Mouse (Mus musculus) frontal cortex, postnatal 10 days (tissue): Measurements from ENCODE around the gene Exosc5.
A peak's percentile ranks its signal among the peaks of the same experiment; 100 is the strongest.

Experiments
- DNase-seq, 2 experiments: peaks; one replicate each; pipeline ENCODE4 v3.0.0; 2022; ENCODE audit warnings: low spot score in 2 of 2, mixed read lengths in 1 of 2

Exosc5 gene

DNA sequence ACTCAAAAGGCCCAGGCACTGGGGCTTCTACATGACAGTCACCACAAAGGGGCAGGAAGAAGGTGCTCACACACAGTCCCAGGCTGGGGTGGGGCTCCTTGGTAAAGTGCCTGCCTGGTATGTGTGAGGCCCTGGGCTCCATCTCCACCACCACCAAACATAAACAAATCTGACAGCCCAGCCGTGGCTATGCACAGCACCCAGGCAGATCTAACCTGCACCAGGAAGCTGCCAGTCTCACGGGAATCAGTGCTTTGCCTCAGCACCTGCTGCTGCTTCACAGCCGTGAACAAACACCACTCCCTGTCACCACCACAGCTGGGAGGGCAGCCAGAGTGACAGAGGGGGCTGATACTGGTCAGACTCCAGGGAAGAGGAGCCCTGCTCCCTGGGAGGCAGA, 22.6 kb upstream of the Exosc5 start:
- DNase-seq, result no peak

DNA sequence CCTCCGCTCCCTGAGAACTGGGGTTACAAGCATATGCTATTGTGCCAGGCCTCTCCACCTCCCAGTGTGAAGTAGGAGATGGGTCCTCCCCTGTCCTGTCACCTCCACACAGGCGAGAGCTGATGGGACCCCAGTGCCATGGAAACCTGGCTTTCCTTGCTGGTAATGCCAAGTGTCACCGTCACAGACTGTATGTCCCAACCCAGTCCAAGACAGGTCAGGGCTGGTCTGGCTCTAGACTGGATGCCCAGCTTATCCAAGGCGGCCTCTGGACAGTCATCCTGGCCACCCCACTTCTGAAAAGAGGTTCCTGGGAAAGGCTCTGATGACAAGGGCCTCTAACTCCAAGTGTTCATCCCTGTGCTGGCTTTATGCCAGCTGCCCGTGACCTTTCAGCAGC, 21.9 kb upstream of the Exosc5 start:
- no peak for DNase-seq

GRCm38 (mm10) chr7:25639754-25640153, 19.2 kb upstream of the Exosc5 start:
- DNase-seq, result no peak

DNA sequence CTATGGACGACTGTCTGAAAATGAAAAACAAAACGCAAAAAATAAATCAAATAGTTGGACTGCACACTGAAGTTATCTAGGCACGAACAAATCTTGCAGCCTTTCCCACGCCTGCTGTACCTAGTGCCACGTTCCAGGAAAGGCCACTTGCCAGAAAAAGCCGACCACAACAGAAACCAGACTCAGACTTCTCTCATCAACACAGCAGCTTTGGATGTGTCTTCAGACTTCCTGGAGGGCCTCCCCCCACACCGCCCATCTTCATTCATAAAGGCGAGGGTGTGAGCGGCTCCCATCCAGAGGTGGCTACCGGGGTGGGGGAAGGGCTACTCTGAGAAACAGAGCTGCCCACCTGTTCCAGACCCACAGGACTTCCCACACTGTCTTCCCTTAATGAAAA, 14.8 kb upstream of the Exosc5 start:
- no peak for DNase-seq

DNA sequence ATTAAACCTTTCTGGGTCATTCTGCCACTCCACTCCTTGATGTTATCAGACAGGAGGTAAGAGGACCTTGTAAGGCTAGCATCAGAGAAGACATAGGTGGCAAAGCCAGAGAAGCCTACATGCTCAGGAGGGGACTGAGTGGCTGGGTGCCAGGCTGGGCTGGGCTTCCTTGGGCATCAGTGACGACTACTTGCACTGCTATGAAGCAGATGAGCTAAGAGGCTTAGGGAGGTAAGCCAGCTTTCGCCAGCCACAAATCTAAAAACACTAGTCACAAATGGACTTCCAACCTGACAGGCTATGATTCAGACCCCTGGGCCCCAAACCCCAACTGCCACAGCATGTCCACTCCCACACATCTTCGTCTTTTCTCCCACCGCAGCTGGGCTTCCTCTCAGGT, 14.3 kb upstream of the Exosc5 start:
- DNase-seq, result no peak

DNA sequence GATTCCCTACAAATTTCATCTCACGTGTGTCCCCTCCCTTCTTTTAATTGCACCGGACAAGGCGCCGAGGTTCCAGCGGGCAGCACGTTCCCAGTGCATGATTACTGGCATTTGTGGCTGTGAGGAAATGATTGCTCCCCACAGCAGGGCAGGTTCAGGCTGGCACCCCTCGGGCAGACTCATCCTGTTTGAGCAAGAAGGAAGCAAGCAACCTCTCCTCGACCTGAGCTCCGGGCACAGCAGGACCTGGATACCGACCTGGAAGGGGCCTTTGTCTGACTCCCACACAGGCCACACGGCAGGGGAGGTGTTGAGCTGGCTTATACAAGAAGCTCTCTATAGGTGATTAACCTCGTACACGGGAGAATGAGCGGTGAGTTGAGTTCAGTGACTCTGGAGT, 13.9 kb upstream of the Exosc5 start:
- no peak for DNase-seq

DNA sequence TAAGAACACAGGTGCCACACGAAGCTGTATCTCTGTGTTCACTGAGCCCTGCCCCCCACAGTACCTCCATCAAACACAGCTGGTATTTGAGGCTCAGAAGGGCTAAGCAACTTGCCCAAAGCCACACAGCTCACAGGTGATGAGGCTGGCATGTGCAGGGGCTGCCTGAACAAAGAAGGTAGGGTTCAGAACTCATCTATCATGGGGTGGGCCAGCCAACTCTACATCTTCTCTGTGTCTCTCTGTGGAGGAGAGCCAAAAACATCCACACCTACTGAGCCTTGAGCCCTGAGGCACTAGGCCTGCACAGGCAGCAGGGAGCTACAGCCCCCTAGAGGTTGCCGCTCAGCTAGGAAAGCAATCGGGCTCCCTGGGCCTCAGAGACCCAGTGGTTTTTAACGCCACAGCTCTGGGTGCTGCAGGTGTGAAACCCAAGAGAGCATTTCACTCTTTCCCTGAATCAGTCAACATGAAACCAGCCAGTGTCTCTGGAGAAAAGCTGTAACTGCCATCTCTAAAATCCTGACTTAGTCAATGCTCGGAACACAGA, 11.3 kb upstream of the Exosc5 start:
- DNase-seq, result no peak

- no peak for DNase-seq
Measured at GRCm38 (mm10) chr7:25649839-25650238, 9.1 kb upstream of the Exosc5 start.

GRCm38 (mm10) chr7:25651281-25651680, 7.7 kb upstream of the Exosc5 start:
- no peak for DNase-seq

GRCm38 (mm10) chr7:25652244-25652759, 6.7 kb upstream of the Exosc5 start:
- no peak for DNase-seq

GRCm38 (mm10) chr7:25655601-25656428, 3.1 kb upstream of the Exosc5 start:
- no peak for DNase-seq

DNA sequence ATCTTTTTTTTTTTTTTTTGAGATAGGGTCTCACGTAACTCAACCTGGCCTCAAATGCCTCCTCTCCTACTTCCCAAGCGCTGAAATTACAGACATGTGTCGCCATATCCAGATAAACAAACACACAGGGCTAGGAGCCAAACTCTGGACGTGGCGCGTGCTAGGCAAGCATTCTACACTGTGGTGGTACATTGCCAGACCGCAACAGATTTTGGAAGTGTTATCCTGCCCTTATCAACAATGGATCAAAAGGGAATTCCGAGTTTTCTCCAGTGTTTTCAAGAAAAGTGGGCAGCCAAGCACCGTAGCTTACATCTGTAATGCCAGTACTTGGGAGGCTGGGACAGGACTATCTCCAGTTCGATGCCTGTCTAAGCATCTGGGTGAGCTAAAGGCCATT, 1.2 kb upstream of the Exosc5 start:
- DNase-seq, result no peak

DNA sequence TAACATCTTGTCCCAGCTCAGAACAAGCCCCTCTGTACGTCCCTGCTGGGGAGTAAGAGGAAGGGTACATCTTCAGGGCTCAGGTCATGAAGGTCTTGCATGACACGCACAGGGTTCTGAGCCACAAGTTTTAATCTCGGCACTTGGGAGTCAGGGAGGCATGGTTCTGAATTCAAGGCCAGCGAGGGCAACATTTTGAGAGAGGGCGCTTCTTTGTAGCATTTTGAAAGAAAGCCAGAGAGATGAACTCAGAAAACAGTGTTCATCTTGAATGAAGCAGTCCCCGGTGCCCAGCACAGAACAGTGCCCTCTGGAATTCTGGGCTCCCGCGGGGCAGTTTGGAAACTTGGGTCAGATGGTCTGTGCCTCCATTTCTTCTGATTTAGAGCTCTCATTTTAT, 7.4 kb downstream of the Exosc5 start:
- no peak for DNase-seq

- no peak for DNase-seq
Measured at GRCm38 (mm10) chr7:25669158-25669557, 10.2 kb downstream of the Exosc5 start.

DNA sequence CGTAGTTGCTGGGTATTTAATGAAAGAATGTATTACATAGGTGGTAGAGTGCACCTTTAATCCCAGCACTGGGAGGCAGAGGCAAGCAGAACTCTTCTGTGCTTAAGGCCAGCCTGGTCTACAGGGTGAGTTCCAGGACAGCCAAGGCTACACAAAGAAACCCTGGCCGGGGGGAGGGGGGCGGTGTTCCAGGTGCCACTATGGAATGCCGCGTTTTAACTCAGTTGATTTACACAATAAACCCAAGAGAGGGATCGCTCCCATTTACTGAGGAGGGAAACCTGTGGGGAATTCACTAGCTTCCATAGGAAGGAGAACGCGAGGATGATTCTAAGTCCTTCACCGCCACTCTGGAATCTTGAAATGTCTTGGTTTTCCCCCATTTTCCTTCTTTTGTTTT, 10.7 kb downstream of the Exosc5 start:
- DNase-seq, result no peak

DNA sequence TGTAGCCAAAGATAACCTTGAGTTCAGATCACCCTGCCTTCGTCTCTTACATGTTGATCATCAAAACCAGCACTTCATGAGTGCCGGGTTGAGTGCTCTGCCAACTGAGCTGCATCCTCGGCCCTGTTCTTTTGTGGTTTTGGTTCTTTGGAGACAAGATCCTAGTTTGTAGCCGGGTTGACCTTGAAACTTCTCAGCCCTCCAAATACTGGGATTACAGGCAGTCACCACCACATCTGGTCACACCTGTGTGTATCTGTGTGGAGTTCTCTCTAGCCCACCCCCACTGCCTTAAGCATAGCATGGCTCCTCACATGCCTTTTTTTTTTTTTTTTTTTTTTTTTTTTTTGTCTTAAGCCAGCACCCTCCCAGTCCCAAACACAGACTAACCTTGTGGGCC, 11.1 kb downstream of the Exosc5 start:
- no peak for DNase-seq

- DNase-seq, result no peak
Measured at GRCm38 (mm10) chr7:25671686-25672085, 12.7 kb downstream of the Exosc5 start.

- DNase-seq, result no peak
Measured at GRCm38 (mm10) chr7:25672442-25672841, 13.5 kb downstream of the Exosc5 start.

DNA sequence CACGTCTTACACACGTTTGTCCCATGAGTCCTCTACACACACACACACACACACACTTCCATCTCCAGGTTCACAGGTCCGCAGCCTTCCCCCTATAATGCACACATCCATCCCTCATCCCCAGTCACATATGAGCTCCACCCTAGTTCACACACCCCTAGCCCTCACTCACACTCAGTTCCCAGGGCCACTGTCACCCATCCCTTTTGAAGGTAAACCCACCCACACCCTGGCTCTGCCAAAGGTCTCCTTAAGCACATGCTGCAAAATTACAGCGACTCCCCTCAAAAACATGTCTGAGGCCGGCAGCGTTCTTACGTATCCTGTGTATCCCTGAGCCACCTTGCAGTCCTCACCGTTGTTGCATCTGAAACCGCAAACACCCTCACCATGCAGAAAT, 15.3 kb downstream of the Exosc5 start:
- no peak for DNase-seq

- no peak for DNase-seq
Measured at GRCm38 (mm10) chr7:25674719-25675300, 15.8 kb downstream of the Exosc5 start, which contains the start of gene Tmem91. TSS of gene Tmem91 (minus strand) at chr7:25675166.

- DNase-seq, result no peak
Measured at GRCm38 (mm10) chr7:25675405-25675804, 16.4 kb downstream of the Exosc5 start.

DNA sequence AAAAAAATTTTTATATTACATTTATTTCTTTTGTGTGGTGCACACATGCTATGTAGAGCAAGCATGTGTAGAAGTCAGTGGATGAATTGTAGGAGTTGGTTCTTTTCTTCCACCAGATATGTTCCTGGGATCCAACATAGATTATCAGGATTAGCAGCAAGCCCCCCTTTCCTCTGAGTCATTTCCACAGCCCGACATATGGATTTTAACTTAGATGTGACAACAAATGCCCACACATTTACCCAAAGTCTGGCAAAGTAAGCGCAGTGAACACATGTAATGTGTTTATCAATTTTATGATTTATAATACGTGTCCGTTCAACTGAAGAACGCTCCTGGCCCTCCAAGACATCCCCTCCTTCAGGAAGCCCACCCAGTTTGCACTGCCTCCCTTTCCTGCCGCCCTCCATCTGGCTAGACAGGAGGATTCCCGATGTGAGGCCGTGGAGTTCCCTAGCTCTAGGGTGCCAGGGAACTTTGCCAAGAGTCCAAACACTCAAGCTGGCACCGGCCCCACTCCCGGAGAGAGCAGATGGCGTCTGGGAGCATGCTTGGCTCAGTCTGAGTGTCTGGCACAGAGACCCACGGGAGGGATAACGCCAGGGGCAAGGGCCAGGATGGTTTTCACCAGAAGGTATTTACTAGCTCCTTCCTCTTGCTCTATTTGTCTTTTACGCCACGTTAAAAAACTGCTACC, 17.3 kb downstream of the Exosc5 start:
- peak; percentile 87 to 90 for DNase-seq
